Mouse (Mus musculus) C2C12 (cell line): ENCODE measurements around the gene 2010111I01Rik.

ENCODE experiments used
- CTCF ChIP-seq: IDR thresholded peaks from one replicate; pipeline ENCODE4 v1.5.1; 2011; ENCODE audit not compliant: control insufficient read depth, insufficient read depth, insufficient read length
- MAX ChIP-seq: IDR thresholded peaks from one replicate; pipeline ENCODE4 v1.6.1; 2011; ENCODE audit warnings: mild to moderate bottlenecking, control low read depth
- MYOD1 ChIP-seq: IDR thresholded peaks from one replicate; pipeline ENCODE4 v1.6.1; 2011; ENCODE audit warnings: low read depth; ENCODE audit not compliant: control insufficient read depth, insufficient read length
- USF1 ChIP-seq: IDR thresholded peaks from one replicate; pipeline ENCODE4 v1.6.1; 2011; ENCODE audit warnings: low read depth, mild to moderate bottlenecking, control low read depth, moderate library complexity

DNA sequence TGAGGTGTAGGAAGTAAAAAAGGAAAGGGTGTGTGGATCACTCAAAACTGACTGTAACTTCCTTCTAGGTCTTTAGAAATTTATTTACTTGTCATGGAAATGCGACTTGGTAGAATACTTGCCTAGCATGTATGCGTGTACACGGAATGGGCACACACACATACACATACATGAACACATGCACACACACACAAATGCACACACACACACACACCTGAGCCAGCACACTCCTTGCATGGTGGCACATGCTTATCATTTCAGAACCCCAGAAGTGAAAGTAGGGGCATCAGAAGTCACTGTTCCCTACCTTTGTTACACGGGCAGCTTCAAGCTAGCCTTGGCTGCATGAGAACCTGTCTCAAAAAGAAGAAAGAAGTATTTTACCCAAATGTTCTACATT lies 311.7 kb downstream of the 2010111I01Rik start:
- TF ChIP-seq USF1 = no peak
- no peak for TF ChIP-seq CTCF
- no peak for TF ChIP-seq MAX
- TF ChIP-seq MYOD1 = no peak
